Mouse (Mus musculus) midbrain, postnatal 0 days (tissue): ENCODE results near the gene Lrrc3. TPM values are rescaled to one million over a fixed set of nuclear protein-coding genes. Genes with fewer than 3 reads are reported as not detected.

Source experiments
- ATAC-seq: fragments of 200-750 bp; cut with Nextera tagmentation; 2 replicates; pipeline ENCODE4 v1.8.0; 2017; ENCODE audit warnings: moderate number of reproducible peaks, mild to moderate bottlenecking, moderate TSS enrichment, moderate library complexity; ENCODE audit not compliant: low FRiP score
- DNase-seq: peaks from one replicate; pipeline ENCODE4 v3.0.0-alpha.2; 2015; ENCODE audit warnings: low spot score
- H3K27ac ChIP-seq: fragments of 300-500 bp; sonication (generic); 2 replicates; pipeline ENCODE4 v1.5.1; 2014; ENCODE audit warnings: low read depth, mild to moderate bottlenecking, low read length, mixed read lengths
- H3K27me3 ChIP-seq: fragments of 300-500 bp; sonication (generic); 2 replicates; pipeline ENCODE4 v1.6.1; 2014; ENCODE audit warnings: low read length, control low read depth, mixed read lengths; ENCODE audit not compliant: insufficient read depth
- H3K36me3 ChIP-seq: fragments of 300-500 bp; sonication (generic); 2 replicates; pipeline ENCODE4 v1.6.1; 2014; ENCODE audit warnings: low read length, control low read depth, mixed read lengths; ENCODE audit not compliant: insufficient read depth
- H3K4me1 ChIP-seq: fragments of 300-500 bp; sonication (generic); 2 replicates; pipeline ENCODE4 v1.6.1; 2014; ENCODE audit warnings: mild to moderate bottlenecking, control low read depth, antibody characterized with exemption, low read length, mixed read lengths; ENCODE audit not compliant: insufficient read depth
- H3K4me2 ChIP-seq: fragments of 300-500 bp; sonication (generic); 2 replicates; pipeline ENCODE4 v1.6.1; 2014; ENCODE audit warnings: low read depth, mild to moderate bottlenecking, low read length, mixed read lengths; ENCODE audit not compliant: poor library complexity, severe bottlenecking
- H3K4me3 ChIP-seq: fragments of 300-500 bp; sonication (generic); 2 replicates; pipeline ENCODE4 v1.5.1; 2014; ENCODE audit warnings: low read depth, mild to moderate bottlenecking, low read length, moderate library complexity
- H3K9ac ChIP-seq: fragments of 300-500 bp; sonication (generic); replicated peaks from 2 replicates; pipeline ENCODE4 v1.6.1; 2014; ENCODE audit warnings: mild to moderate bottlenecking, low read length, moderate library complexity, mixed read lengths; ENCODE audit not compliant: poor library complexity, severe bottlenecking
- H3K9me3 ChIP-seq: fragments of 300-500 bp; sonication (generic); 2 replicates; pipeline ENCODE4 v1.6.1; 2016; ENCODE audit warnings: low read length, control low read depth
- CTCF ChIP-seq: IDR thresholded peaks from 2 replicates; pipeline ENCODE4 v1.5.1; 2016; ENCODE audit warnings: antibody characterized with exemption, mild to moderate bottlenecking
- WGBS: fragments of 180-500 bp; shearing (Covaris S2); extraction: QIAGEN DNeasy Blood & Tissue Kit; methylation state at CpG from one replicate; pipeline ENCODE4 v1.1.7; 2014; 5-methylcytosine and 5-hydroxymethylcytosine counted together
- polyA plus RNA-seq: library from polyadenylated mRNA; unstranded; fragments of >200 nt; fragmentation: Nextera tagmentation; extraction: Ambion mirVana; gene quantifications from 2 replicates; pipeline ENCODE4 v1.2.1, GENCODE M21; 2015
- total RNA-seq: library from RNA; depleted of rRNA; stranded (reverse); fragments of >200 nt; gene quantifications from 2 replicates; pipeline ENCODE4 v1.2.3, GENCODE M21; 2014; rRNA removed

Gene Lrrc3
- total and polyA plus RNA-seq, 2 experiments from 2014 or later, result 29.9 to 39.6 TPM

GRCm38 (mm10) chr10:77864067-77864761 is 38.1 kb downstream of the Lrrc3 start:
- H3K4me3 ChIP-seq, result peak overlapping the region; percentile 12
- peak; percentile 84 for ATAC-seq
- H3K36me3 ChIP-seq, result no peaks in the 10 kb centered on the region

GRCm38 (mm10) chr10:77861675-77862074 is 40.7 kb downstream of the Lrrc3 start, which contains the start of gene Gm3285:
Gene Gm3285 (plus strand): TSS chr10:77861975.
- DNase-seq (no peak), ATAC-seq (no peak)
- TF ChIP-seq CTCF, result no peak
- Histone ChIP-seq H3K9ac (no peak within 1 kb of the TSS), H3K9me3 (no peaks in the 10 kb centered on the region), H3K27me3 (no peaks in the 10 kb centered on the region), H3K4me2 (no peak within 1 kb of the TSS), H3K4me1 (no peaks in the 10 kb centered on the region), H3K27ac (no peak within 1 kb of the TSS), H3K36me3 (no peaks in the 10 kb centered on the region), H3K4me3 (no peak within 1 kb of the TSS)
- WGBS, result 50% methylated on average over 7 of the region's 7 CpGs

More at GRCm38 (mm10) chr10:77864067-77864761, 38.1 kb downstream of the Lrrc3 start:
- TF ChIP-seq CTCF, result peak; percentile 26; the same call in 1 of the 2 replicates
- Histone ChIP-seq H3K4me2 (peak overlapping the region; percentile 22), H3K27me3 (no peaks in the 10 kb centered on the region), H3K9ac (0 out of 2 replicates have a peak overlapping the region, but pooled peaks have one; percentile 8), H3K27ac (no peak overlapping the region), H3K9me3 (no peaks in the 10 kb centered on the region), H3K4me1 (no peaks in the 10 kb centered on the region)
- peak; percentile 46 for DNase-seq
- WGBS, result 48% methylated on average over 13 of the region's 14 CpGs

- H3K9me3 ChIP-seq, result no peaks in the 10 kb centered on the region
Observed at GRCm38 (mm10) chr10:77852559-77852958, 49.8 kb downstream of the Lrrc3 start, which contains the start of gene Gm10318. Gene Gm10318 (plus strand): TSS chr10:77852859.

More at GRCm38 (mm10) chr10:77852559-77852958, 49.8 kb downstream of the Lrrc3 start, which contains the start of gene Gm10318:
- no peak within 1 kb of the TSS for H3K4me3 ChIP-seq
- ATAC-seq (no peak), DNase-seq (no peak)
- H3K36me3 ChIP-seq, result no peaks in the 10 kb centered on the region
- no peaks in the 10 kb centered on the region for H3K27me3 ChIP-seq
- H3K27ac ChIP-seq, result no peak within 1 kb of the TSS
- TF ChIP-seq CTCF, result no peak
- no peak within 1 kb of the TSS for H3K9ac ChIP-seq
- WGBS, result 75% methylated on average over 9 of the region's 9 CpGs
- no peaks in the 10 kb centered on the region for H3K4me1 ChIP-seq
- no peak within 1 kb of the TSS for H3K4me2 ChIP-seq

Other genes starting within 250 kb of the Lrrc3 start
- 0.66 and 1.5 TPM in 2 replicates for gene Tspear, start 216.0 kb downstream of the Lrrc3 start, total RNA-seq
- gene Tspear, start 216.0 kb downstream of the Lrrc3 start, polyA plus RNA-seq, result 0.63 and 1.3 TPM in 2 replicates
- not detected in 2 replicates for gene Gm19402, start 211.8 kb downstream of the Lrrc3 start, total RNA-seq
- gene Gm19402, start 211.8 kb downstream of the Lrrc3 start, polyA plus RNA-seq, result not detected in 2 replicates
- gene Gm9508, start 205.3 kb downstream of the Lrrc3 start, total RNA-seq, result not detected in 2 replicates
- gene Gm9508, start 205.3 kb downstream of the Lrrc3 start, polyA plus RNA-seq, result not detected in 2 replicates
- not detected in 2 replicates for gene Gm10272, start 195.9 kb downstream of the Lrrc3 start, total RNA-seq
- not detected in 2 replicates for gene Gm10272, start 195.9 kb downstream of the Lrrc3 start, polyA plus RNA-seq
- gene Gm10024, start 191.1 kb downstream of the Lrrc3 start, total RNA-seq, result not detected in 2 replicates
- not detected in 2 replicates for gene Gm10024, start 191.1 kb downstream of the Lrrc3 start, polyA plus RNA-seq
- not detected in 2 replicates for gene Gm10142, start 186.7 kb downstream of the Lrrc3 start, total RNA-seq
- not detected in 2 replicates for gene Gm10142, start 186.7 kb downstream of the Lrrc3 start, polyA plus RNA-seq
- not detected in 2 replicates for gene Krtap12-1, start 181.9 kb downstream of the Lrrc3 start, total RNA-seq
- not detected in 2 replicates for gene Krtap12-1, start 181.9 kb downstream of the Lrrc3 start, polyA plus RNA-seq
- gene Gm10100, start 176.1 kb downstream of the Lrrc3 start, total RNA-seq, result not detected in 2 replicates
- not detected in 2 replicates for gene Gm10100, start 176.1 kb downstream of the Lrrc3 start, polyA plus RNA-seq
- not detected in 2 replicates for gene Gm18596, start 159.9 kb downstream of the Lrrc3 start, total RNA-seq
- gene Gm18596, start 159.9 kb downstream of the Lrrc3 start, polyA plus RNA-seq, result not detected in 2 replicates
- gene Gm9736, start 151.2 kb downstream of the Lrrc3 start, total RNA-seq, result not detected in 2 replicates
- gene Gm9736, start 151.2 kb downstream of the Lrrc3 start, polyA plus RNA-seq, result not detected in 2 replicates
- gene Gm3233, start 142.9 kb downstream of the Lrrc3 start, total RNA-seq, result not detected in 2 replicates
- not detected in 2 replicates for gene Gm3233, start 142.9 kb downstream of the Lrrc3 start, polyA plus RNA-seq
- gene Gm3238, start 131.2 kb downstream of the Lrrc3 start, total RNA-seq, result not detected in 2 replicates
- not detected in 2 replicates for gene Gm3238, start 131.2 kb downstream of the Lrrc3 start, polyA plus RNA-seq
- gene Gm7138, start 125.6 kb downstream of the Lrrc3 start, total RNA-seq, result not detected in 2 replicates
- not detected in 2 replicates for gene Gm7138, start 125.6 kb downstream of the Lrrc3 start, polyA plus RNA-seq
- gene Gm3250, start 120.0 kb downstream of the Lrrc3 start, total RNA-seq, result not detected in 2 replicates
- gene Gm3250, start 120.0 kb downstream of the Lrrc3 start, polyA plus RNA-seq, result not detected in 2 replicates
- not detected in 2 replicates for gene Gm7137, start 114.3 kb downstream of the Lrrc3 start, total RNA-seq
- gene Gm7137, start 114.3 kb downstream of the Lrrc3 start, polyA plus RNA-seq, result not detected in 2 replicates
- not detected in 2 replicates for gene Gm9639, start 107.5 kb downstream of the Lrrc3 start, total RNA-seq
- gene Gm9639, start 107.5 kb downstream of the Lrrc3 start, polyA plus RNA-seq, result not detected in 2 replicates
- not detected in 2 replicates for gene Gm19668, start 103.4 kb downstream of the Lrrc3 start, total RNA-seq
- gene Gm19668, start 103.4 kb downstream of the Lrrc3 start, polyA plus RNA-seq, result not detected in 2 replicates
- gene Gm9507, start 90.7 kb downstream of the Lrrc3 start, total RNA-seq, result not detected in 2 replicates
- not detected in 2 replicates for gene Gm9507, start 90.7 kb downstream of the Lrrc3 start, polyA plus RNA-seq
- gene Gm2696, start 87.9 kb downstream of the Lrrc3 start, total RNA-seq, result not detected in 2 replicates
- not detected in 2 replicates for gene Gm2696, start 87.9 kb downstream of the Lrrc3 start, polyA plus RNA-seq
- gene Krtap10-4, start 75.4 kb downstream of the Lrrc3 start, total RNA-seq, result 0.27 TPM in 1 of 2 replicates, not detected in the other
- gene Krtap10-4, start 75.4 kb downstream of the Lrrc3 start, polyA plus RNA-seq, result not detected in 2 replicates
- not detected in 2 replicates for gene Krtap10-10, start 66.6 kb downstream of the Lrrc3 start, total RNA-seq
- not detected in 2 replicates for gene Krtap10-10, start 66.6 kb downstream of the Lrrc3 start, polyA plus RNA-seq
- not detected in 2 replicates for gene Gm36176, start 55.7 kb downstream of the Lrrc3 start, total RNA-seq
- not detected in 2 replicates for gene Gm36176, start 55.7 kb downstream of the Lrrc3 start, polyA plus RNA-seq
- not detected in 2 replicates for gene Gm10318, start 49.7 kb downstream of the Lrrc3 start, total RNA-seq
- gene Gm10318, start 49.7 kb downstream of the Lrrc3 start, polyA plus RNA-seq, result not detected in 2 replicates
- gene Gm3285, start 40.6 kb downstream of the Lrrc3 start, total RNA-seq, result not detected in 2 replicates
- gene Gm3285, start 40.6 kb downstream of the Lrrc3 start, polyA plus RNA-seq, result not detected in 2 replicates
- 7.3 and 12.5 TPM in 2 replicates for gene Trpm2, start 68.0 kb upstream of the Lrrc3 start, total RNA-seq
- gene Trpm2, start 68.0 kb upstream of the Lrrc3 start, polyA plus RNA-seq, result 5.6 and 8.0 TPM in 2 replicates
- gene 1810043G02Rik, start 76.0 kb upstream of the Lrrc3 start, total RNA-seq, result 60.0 and 61.7 TPM in 2 replicates
- 66.2 and 72.6 TPM in 2 replicates for gene 1810043G02Rik, start 76.0 kb upstream of the Lrrc3 start, polyA plus RNA-seq
- 165 and 166 TPM in 2 replicates for gene Pfkl, start 107.5 kb upstream of the Lrrc3 start, total RNA-seq
- gene Pfkl, start 107.5 kb upstream of the Lrrc3 start, polyA plus RNA-seq, result 98.5 and 104 TPM in 2 replicates
- not detected in 2 replicates for gene Dnmt3l, start 139.4 kb upstream of the Lrrc3 start, total RNA-seq
- not detected in 2 replicates for gene Dnmt3l, start 139.4 kb upstream of the Lrrc3 start, polyA plus RNA-seq
- gene Aire, start 141.1 kb upstream of the Lrrc3 start, total RNA-seq, result 0.16 and 0.33 TPM in 2 replicates
- gene Aire, start 141.1 kb upstream of the Lrrc3 start, polyA plus RNA-seq, result 0.20 and 0.31 TPM in 2 replicates
- gene Icosl, start 166.8 kb upstream of the Lrrc3 start, total RNA-seq, result 1.7 and 1.8 TPM in 2 replicates
- gene Icosl, start 166.8 kb upstream of the Lrrc3 start, polyA plus RNA-seq, result 0.76 and 0.85 TPM in 2 replicates